Mouse (Mus musculus) adrenal gland, postnatal 4 days (tissue): ENCODE measurements around the gene Ubqln4. TPM values are rescaled to one million over a fixed set of nuclear protein-coding genes. Genes with fewer than 3 reads are reported as not detected.
"Not testable (repeated sequence)": the region's sequence is repeated elsewhere in the genome, so short reads cannot be mapped to it uniquely, and the experiment has no call there.

Source experiments
- DNase-seq, 2 experiments: peaks; one replicate each; pipeline ENCODE4 v3.0.0; 2021 to 2022; ENCODE audit warnings: low spot score in 2 of 2, mixed read lengths in 2 of 2
- microRNA-seq: library from miRNA; unstranded; fragments of <30 nt; microRNA quantifications from one replicate; pipeline ENCODE4 v1.2.0, GENCODE M21; 2021
- total RNA-seq, 2 experiments: library from RNA; stranded (reverse); gene quantifications; 2 replicates each; pipeline ENCODE4 v1.2.3; 2021

The Ubqln4 gene
- total RNA-seq, 2 experiments from 2014 or later = 52.6 to 62.6 TPM

DNA sequence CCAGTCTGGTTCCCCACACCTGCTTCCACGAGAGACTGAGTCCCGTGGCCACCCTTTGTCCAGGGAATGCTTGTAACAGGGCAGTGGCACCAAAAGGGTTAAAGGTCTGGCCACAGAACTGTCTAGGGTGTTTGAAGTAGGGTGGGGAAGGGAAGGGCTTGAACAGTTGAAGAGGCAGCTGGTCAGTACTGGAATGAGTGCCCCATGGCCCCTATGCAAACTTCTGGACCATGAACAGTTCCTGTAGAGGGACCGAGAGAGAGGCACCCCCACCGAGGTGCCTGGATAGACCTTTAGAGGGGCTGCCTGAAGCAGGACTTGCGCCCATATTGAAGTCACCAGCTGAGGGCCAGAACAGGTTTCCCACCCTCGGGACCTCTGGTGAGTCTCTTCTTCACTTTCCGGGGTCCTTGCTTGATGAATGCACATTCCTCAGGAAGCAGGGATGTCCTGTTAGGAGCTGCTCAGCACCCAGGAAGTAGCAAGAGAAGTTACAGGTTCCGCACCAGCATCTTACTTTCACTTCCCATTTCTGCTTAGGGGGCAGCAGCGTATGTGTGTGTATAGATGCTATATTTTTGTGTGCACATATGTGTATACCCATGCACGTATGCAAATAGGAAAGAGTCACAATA lies 39.5 kb downstream of the Ubqln4 start:
- DNase-seq = no peak

DNA sequence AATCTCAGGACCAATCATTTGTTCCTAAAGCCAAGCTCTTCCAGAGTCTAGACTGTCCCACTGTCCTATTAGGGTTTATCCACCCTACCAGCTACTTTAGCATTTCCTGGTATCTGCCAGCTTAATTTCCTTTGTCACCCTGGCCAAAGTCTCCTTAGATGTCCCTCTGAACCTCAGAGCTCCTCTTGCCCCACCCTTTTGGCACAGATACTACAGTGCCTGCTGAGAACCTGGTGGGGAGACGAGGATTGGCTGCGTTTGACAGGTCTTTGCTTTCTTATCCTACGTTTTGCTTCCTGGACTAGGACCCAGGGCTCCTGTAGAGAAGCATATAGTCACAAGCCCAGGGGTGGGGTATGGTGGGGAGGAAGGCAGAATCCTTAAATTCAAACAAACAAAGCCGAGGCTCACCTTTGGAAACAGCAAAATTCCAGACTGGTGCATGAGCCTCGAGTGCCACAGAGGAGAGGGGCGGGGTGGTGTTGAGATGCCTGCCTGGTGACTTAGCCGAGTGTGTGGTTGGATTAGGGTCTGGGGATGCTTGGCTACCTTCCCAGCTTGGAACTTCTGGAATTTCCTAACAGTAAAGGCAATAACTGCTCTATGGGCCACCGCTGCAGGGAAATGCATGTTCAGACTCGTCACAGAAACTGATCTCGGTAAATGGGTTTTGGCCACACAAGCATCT lies 40.5 kb downstream of the Ubqln4 start:
- no peak for DNase-seq

DNA sequence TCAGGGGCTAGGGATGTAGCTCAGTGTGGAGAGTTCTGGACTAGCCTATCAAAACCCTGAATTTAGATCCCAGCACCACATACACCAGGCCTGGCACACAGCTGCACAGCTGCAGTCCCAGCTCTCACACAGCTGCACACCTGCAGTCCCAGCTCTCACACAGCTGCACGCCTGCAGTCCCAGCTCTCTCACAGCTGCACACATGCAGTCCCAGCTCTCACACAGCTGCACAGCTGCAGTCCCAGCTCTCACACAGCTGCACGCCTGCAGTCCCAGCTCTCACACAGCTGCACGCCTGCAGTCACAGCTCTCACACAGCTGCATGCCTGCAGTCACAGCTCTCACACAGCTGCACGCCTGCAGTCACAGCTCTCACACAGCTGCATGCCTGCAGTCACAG lies 43.0 kb downstream of the Ubqln4 start:
- DNase-seq = not testable (repeated sequence)

DNA sequence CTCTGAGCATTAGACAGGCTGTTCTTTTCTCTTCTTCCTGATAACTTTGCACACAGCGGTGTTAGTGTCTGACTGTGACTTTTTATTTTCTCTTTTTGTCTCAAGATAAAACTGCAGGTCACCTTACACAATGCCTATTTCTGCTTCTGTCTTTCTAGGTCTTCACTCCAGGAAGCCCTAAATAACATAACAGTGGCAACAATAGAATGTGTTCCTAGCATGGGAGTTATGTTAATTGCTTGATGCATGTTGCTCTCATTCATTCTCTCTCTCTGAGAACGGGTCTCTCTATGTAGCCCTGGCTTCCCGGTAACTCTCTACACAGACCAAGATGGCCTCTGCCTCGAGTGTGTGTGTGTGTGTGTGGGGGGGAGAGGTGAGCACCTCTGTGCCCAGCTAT lies 48.9 kb downstream of the Ubqln4 start:
- no peak for DNase-seq

DNA sequence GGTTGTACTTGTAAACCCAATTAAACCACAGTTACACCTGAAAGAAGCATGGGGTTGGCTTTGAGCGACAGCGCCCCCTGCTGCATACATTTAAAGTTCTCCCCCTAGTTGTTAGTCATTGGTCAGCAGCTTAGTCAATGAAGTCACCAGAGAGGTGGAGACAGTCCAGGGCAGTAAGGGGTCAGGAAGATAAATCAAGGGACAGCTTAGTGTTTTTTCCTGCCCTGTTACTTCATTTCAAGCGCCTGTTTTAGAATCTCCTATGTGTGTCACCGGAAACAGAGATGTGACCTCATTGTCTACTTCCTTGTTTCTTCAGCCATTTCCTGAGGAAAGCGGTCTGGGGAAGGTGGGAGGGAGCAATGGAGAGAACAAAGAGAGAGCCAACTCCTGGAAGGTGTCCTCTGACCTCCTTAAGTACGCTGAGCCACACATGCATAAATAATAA lies 50.2 kb downstream of the Ubqln4 start:
- peak; percentile 41 to 66 for DNase-seq

DNA sequence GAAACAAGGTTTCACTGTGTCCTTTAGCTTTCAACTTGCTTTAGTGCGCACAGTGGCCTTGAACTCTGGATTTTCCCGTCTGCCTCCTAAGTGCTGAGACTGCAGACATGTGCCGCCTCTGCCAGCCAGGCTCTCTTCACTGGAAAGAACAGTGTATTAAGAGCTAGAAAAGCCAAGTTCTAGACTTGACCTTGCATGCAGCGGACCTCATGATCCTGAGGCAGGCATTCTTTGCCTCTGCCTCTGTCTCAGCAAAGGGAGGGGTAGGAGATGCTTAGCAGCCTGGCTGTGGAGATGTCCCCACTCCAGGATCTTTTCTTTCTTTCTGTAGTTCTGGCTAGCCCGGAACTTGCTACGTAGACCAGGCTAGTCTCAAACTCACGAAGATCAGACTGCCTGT lies 51.3 kb downstream of the Ubqln4 start:
- no peak for DNase-seq

DNA sequence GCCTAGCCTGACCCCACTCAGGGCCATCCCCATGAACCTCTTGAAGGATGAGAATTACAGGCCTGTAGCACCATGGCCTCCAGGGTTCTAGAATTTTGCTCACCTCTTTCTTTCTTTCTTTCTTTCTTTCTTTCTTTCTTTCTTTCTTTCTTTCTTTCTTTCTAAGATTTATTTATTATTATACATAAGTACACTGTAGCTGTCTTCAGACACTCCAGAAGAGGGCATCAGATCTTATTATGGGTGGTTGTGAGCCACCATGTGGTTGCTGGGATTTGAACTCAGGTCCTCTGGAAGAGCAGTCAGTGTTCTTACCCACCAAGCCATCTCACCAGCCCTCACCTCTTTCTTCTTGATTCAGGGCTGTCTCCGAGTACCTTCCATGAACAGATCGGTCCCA lies 52.1 kb downstream of the Ubqln4 start, which contains the start of gene Arhgef2:
Gene Arhgef2, plus strand, starts transcription at position 301 of the 400 bp plus-strand sequence.
- not testable (repeated sequence) for DNase-seq

DNA sequence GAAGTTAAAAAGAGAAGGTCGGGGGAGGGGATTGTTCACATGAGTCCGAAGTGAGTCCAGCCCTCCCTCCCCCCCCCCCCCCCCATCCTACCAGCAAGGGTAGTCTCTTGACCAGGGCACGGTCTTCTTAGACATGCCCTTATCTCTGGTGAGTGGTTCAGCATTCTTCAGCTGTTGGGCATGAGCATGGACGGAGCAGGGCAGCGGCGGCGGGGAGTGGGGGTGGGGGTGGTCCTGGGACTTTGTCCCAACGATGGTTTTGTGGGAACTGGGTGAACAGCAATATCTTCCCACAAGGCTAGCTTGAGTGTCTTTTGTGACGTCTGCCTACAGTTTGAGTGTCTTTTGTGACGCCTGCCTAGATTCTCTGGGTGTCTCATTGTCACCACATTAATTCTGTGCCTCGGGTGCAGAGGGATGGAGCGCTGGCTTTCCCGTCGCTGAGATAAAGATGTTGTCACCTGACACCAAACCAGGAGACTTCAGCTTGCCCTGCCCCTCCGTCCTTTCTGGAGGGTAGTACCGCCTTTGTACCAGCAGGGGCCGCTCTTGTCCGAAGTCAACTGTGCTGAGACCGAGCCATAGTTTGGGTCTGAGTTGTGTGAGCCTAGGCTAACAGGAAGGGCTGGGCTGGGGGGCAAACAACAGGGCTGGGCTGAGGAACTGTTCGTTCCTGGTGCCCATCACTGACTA lies 53.7 kb downstream of the Ubqln4 start:
- DNase-seq = peak; percentile 58 to 82

DNA sequence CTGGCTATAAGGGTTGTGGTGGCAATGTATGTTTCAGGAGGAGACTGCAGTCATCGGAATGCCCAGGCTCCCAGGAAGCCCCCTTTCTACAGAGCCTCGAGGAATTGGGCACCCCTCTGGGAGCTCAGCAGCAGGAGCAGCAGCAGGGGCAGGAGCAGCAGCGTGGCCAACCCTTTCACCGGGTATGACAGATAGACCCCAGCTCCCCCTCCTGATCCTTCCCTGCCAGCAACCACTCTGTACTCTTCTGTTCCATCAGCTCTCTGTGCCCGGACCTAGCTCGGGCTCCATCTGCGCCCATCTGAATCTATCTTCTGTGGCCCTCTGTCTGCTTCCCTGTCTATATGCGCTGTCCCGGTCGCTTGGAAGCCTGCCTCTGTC lies 54.2 kb downstream of the Ubqln4 start:
- DNase-seq = no peak

DNA sequence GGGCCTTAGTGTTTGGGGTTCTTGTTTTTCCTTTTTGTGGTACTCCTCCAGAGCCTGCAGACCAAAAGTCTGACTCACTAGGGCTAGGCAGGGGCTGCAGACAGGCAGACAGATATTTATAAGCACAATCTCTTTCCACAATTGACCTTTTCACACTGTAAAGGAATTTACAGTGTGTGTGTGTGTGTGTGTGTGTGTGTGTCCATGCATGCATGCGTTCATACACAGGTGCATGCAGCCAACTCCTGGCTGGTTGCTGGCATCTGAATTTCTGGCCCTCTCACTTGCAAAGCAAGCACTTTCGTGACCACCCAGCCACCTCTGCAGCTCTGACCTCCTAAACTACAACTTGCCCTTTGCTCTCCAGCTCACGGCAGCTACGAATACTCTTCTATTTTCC lies 55.5 kb downstream of the Ubqln4 start:
- DNase-seq = no peak

DNA sequence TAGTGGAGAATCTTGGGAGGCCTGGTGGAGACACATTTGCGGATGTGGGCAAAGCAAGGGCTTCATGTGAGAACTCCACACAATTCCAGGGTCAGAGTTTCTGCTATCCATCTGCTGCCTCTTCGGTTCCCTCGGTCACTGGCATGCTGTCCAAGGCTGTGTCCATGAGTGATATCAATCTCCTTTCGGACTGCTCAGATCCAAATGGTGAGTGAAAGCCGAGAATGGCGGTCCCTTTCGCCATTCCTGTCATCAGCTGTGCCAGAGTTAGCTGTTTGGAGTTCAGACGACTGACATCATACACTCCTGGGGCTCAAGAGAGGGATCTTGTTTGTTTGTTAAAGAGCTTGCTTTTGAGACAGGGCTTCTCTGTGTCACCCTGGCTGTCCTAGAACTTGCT lies 60.9 kb downstream of the Ubqln4 start:
- DNase-seq = no peak

DNA sequence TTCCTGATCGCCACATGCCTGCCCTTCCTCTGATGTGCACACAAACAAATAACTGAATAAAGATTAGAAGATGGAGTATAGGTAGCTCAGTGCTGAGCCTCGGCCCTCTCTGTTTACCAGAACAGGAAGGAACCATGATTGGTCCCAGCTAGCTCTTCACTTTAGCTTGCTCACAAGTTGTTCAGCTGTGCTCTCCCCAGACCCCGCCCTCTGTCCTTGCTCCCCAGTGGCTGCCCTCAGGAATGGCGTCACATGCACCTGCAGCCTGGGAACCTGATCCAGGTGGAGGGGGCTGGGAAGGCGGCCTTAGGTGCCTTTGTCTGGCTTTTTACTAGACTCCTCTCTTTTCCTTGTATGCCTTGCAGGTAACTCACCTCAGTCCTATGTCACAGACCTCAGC lies 61.6 kb downstream of the Ubqln4 start:
- no peak for DNase-seq

DNA sequence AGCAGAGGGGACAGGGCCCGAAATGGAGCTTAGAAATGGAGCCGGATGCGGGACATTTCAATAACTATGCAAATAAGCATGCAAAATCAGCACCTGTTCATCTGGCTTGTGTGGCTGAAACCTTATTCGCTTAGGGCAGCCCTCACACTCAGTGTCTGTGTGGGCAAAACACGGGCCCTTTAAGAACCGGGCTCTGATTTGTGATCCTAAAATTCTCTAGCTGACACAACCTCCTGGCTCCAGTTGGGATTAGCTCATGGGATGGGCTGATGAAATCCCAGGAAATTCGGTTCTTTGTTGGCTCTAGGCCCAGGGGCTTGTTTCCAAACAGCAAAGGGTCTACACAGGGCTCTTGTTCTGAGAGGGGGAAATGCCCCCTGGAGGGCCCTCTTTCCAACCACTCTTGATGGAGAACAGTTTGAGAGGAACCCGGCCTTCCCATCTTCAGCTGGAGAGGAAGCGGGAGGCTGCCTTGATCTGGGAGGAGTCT lies 62.4 kb downstream of the Ubqln4 start:
- DNase-seq = no peak

DNA sequence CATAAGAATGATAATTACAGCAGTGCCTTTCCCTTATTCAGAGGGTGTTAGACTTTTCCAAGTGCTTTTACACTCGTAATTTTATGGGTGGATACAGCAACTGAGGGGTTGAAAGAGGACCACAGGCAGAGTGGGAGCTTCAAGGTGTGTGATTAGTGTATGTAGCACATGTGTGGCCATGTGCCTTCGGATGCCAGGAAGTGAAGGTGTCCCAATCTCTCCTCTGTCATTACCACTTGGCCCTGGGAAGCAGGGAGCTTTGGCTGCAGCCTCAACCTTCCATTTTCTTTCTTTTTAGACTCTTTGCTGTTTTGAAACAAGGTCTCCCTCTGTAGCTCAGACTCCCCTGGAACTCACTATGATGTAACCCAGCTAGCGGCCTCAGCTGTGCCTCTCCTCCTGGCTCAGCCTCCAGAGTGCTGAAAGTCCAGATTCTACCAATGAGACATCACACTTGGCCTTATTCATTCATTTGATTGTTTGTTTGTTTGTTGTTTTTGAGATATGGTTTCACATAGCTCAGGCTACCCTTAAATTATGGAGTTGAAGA lies 63.5 kb downstream of the Ubqln4 start:
- no peak for DNase-seq

DNA sequence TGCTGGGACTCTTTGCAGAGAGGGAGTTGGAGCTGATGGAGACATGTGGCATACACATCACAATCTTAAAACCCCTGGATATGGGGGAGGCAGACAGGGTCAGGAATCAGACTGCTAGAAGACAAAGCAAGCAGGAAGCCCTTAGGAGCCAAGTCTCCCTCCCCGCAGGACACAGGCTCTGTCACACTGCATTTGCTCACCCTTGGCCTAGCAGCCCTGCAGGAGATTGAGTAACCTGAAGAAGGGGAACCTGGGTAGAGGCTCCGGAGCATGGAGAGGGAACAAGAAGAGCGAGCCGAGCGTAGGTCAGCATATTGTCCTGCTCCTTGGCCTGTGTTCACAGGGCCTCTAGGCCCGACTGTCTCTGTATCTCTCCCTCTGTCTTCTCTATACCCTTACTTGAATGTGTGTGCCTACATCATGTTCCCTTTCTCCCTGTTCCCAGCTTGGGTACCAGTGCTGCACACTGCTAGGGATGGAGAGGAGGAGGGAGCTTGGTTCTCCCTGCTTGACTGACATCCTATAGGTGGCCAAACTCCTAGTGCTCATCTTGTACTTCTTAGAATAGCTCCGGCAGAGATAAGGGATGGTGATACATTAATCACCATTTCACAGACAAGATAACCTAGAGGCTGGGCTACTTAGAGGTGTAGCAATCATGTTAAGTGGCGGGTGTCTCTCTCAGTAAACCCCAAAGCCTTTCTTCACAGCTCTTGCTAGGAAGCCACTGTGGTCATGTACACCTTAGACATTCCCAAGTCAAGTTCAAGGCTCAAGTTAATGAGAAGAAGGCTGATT lies 64.7 kb downstream of the Ubqln4 start:
- no peak for DNase-seq

Small RNA genes lying within 50 kb of the gene (microRNA-seq; reads per million reads assigned to microRNA genes)
- gene Mir1905 = not detected

Other genes with a start within 250 kb of the Ubqln4 start
- gene Glmp, start 228.7 kb upstream of the Ubqln4 start, total RNA-seq = 100 to 1,000 TPM; 163 to 166 TPM
- gene Tmem79, start 217.6 kb upstream of the Ubqln4 start, total RNA-seq = 1 to 10 TPM; 3.5 to 3.7 TPM
- gene Smg5, start 217.5 kb upstream of the Ubqln4 start, total RNA-seq = 10 to 100 TPM; 68.2 to 69.0 TPM
- gene Paqr6, start 189.2 kb upstream of the Ubqln4 start, total RNA-seq = 1 to 10 TPM; 4.9 to 6.4 TPM
- 1 to 10 TPM in 1 of 2 experiments, under 1 TPM in 1; 0.93 to 1.1 TPM for gene Bglap3, start 181.0 kb upstream of the Ubqln4 start, total RNA-seq
- not detected for gene Bglap2, start 175.1 kb upstream of the Ubqln4 start, total RNA-seq
- 1 to 10 TPM; 2.5 to 2.8 TPM for gene Bglap, start 169.3 kb upstream of the Ubqln4 start, total RNA-seq
- 10 to 100 TPM; 78.8 to 79.0 TPM for gene Pmf1, start 143.4 kb upstream of the Ubqln4 start, total RNA-seq
- gene Slc25a44, start 128.6 kb upstream of the Ubqln4 start, total RNA-seq = 10 to 100 TPM; 34.9 to 35.7 TPM
- 10 to 100 TPM; 11.5 to 15.5 TPM for gene Sema4a, start 92.6 kb upstream of the Ubqln4 start, total RNA-seq
- 100 to 1,000 TPM; 109 to 113 TPM for gene Lmna, start 43.8 kb upstream of the Ubqln4 start, total RNA-seq
- 10 to 100 TPM; 11.2 to 16.1 TPM for gene Mex3a, start 21.4 kb upstream of the Ubqln4 start, total RNA-seq
- 1 to 10 TPM in 1 of 2 experiments, under 1 TPM in 1; 0.54 to 3.9 TPM for gene Rab25, start 5.5 kb upstream of the Ubqln4 start, total RNA-seq
- gene Lamtor2, start 684 bp upstream of the Ubqln4 start, total RNA-seq = 100 to 1,000 TPM; 108 to 113 TPM
- gene Ssr2, start 22.1 kb downstream of the Ubqln4 start, total RNA-seq = 100 to 1,000 TPM; 240 to 260 TPM
- 10 to 100 TPM; 65.7 to 77.0 TPM for gene Arhgef2, start 52.2 kb downstream of the Ubqln4 start, total RNA-seq
- gene Rxfp4, start 99.4 kb downstream of the Ubqln4 start, total RNA-seq = not detected
- gene Khdc4, start 132.0 kb downstream of the Ubqln4 start, total RNA-seq = 10 to 100 TPM; 88.1 to 93.5 TPM
- gene Rit1, start 163.1 kb downstream of the Ubqln4 start, total RNA-seq = 10 to 100 TPM; 53.4 to 54.0 TPM
- gene Syt11, start 221.4 kb downstream of the Ubqln4 start, total RNA-seq = 10 to 100 TPM; 23.6 to 29.5 TPM